Mouse (Mus musculus) olfactory bulb, adult 2 months (tissue): Measurements from ENCODE around the gene Slc16a11.

Source experiments
- CTCF ChIP-seq: fragments of 200-500 bp; IDR thresholded peaks from 2 replicates; pipeline ENCODE4 v1.5.1; 2012; ENCODE audit warnings: low read depth, mild to moderate bottlenecking, low read length, moderate library complexity; ENCODE audit not compliant: insufficient read depth
- POLR2A ChIP-seq: fragments of 200-500 bp; IDR thresholded peaks from 2 replicates; pipeline ENCODE4 v1.6.1; 2012; ENCODE audit warnings: mild to moderate bottlenecking, low read depth, low read length, moderate library complexity; ENCODE audit not compliant: insufficient read depth

DNA sequence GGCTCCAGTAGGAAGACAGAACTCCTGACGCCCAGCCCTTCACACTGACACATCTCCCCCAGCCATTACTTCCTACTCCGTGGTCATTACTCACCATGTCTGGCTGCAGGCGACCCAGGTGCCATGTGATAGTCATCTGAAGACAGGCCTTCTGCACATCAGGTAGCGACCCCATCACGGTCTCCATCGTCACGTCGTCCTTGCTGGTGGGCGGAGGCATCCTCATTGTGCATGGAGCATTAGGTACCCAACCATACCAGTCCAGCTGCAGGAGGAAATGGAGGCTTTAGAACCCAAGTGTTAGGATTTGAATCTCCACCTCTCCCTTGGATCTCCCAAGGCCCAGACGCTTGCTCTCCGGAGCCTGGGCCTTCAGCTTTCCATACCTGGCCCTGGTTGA, 30.0 kb downstream of the Slc16a11 start:
- TF ChIP-seq POLR2A: no peak
- no peak for TF ChIP-seq CTCF
